Comparison of ENCODE assay signal across 24 mouse cellular contexts in genomic region chr10:99317057-99317456, GRCm38 (mm10). TPM values are rescaled to one million over a fixed set of nuclear protein-coding genes. Genes with fewer than 3 reads are reported as not detected.
DNase-seq lines count a peak whose midpoint lies in the region; ATAC-seq lines count a peak whose summit lies in the region.
"Had no signal": no experiment of that assay in that cellular context is flagged by ENCODE, and none has a peak within 500 bp of the region (broad histone marks: within the 10 kb centered on the region; RNA-seq: fewer than 3 reads in every experiment).

No protein-coding gene starts in this region.

- H3K9ac ChIP-seq in forebrain, embryonic 14.5 days (ENCODE audit: low read length) = no peak overlapping the region
- no peak overlapping the region for H3K9ac ChIP-seq in forebrain, embryonic 16.5 days (replicated peaks; ENCODE audit: low read depth, low read length)
- no peak overlapping the region for H3K9ac ChIP-seq in midbrain, embryonic 11.5 days (ENCODE audit: low read length)
- H3K9ac ChIP-seq in neural tube, embryonic 15.5 days (replicated peaks) = no peak overlapping the region
- H3K9ac ChIP-seq: embryonic facial prominence, embryonic 12.5 days; forebrain, embryonic 13.5 days; forebrain, postnatal 0 days had no signal

- H3K4me3 ChIP-seq in forebrain, embryonic 14.5 days (ENCODE audit: low read depth, low read length) = no peak overlapping the region
- no peak overlapping the region for H3K4me3 ChIP-seq in forebrain, embryonic 16.5 days (replicated peaks; ENCODE audit: low read length)
- no peak overlapping the region for H3K4me3 ChIP-seq in midbrain, embryonic 11.5 days (ENCODE audit: low read depth, low read length)
- no peak overlapping the region for H3K4me3 ChIP-seq in midbrain, embryonic 10.5 days
- no peak overlapping the region for H3K4me3 ChIP-seq in neural tube, embryonic 15.5 days (replicated peaks)
- H3K4me3 ChIP-seq: embryonic facial prominence, embryonic 10.5 days; embryonic facial prominence, embryonic 12.5 days; forebrain, embryonic 13.5 days had no signal

- no peaks in the 10 kb centered on the region for H3K9me3 ChIP-seq in forebrain, embryonic 14.5 days (replicated peaks; ENCODE audit: control insufficient read depth, low read length)
- no peaks in the 10 kb centered on the region for H3K9me3 ChIP-seq in forebrain, embryonic 16.5 days (ENCODE audit: control insufficient read depth, low read length)
- no peaks in the 10 kb centered on the region for H3K9me3 ChIP-seq in midbrain, embryonic 11.5 days (ENCODE audit: control insufficient read depth, low read length)
- H3K9me3 ChIP-seq in midbrain, embryonic 10.5 days (replicated peaks) = no peaks in the 10 kb centered on the region
- H3K9me3 ChIP-seq in neural tube, embryonic 15.5 days (replicated peaks) = no peaks in the 10 kb centered on the region
- H3K9me3 ChIP-seq: embryonic facial prominence, embryonic 10.5 days; embryonic facial prominence, embryonic 12.5 days; forebrain, embryonic 13.5 days had no signal

- no peak for ATAC-seq in forebrain, embryonic 14.5 days
- ATAC-seq in forebrain, embryonic 16.5 days = no peak
- no peak for ATAC-seq in midbrain, embryonic 11.5 days (ENCODE audit: low FRiP score)
- peak; percentile 68 for ATAC-seq in neural tube, embryonic 15.5 days (ENCODE audit: low FRiP score)
- ATAC-seq: activated CD4-positive, CD25-positive, alpha-beta regulatory T cell, adult 4 months; CD4-positive, CD25-positive, alpha-beta regulatory T cell, adult 4 months; forebrain, embryonic 13.5 days; forebrain, postnatal 0 days; Patski had no signal

- DNase-seq in forebrain, embryonic 14.5 days (ENCODE audit: low spot score) = peak; percentile 11
- peak; percentile 64 for DNase-seq in midbrain, embryonic 11.5 days (ENCODE audit: low spot score, missing footprints)
- DNase-seq in midbrain, embryonic 10.5 days (ENCODE audit: low spot score) = no peak
- no peak for DNase-seq in neural tube, embryonic 10.5 days (ENCODE audit: extremely low spot score, low spot score)
- DNase-seq: adrenal gland, adult 8-10 months; adrenal gland, postnatal 14 days; adrenal gland, postnatal 36 days; B cell, adult 2 months; cerebellum, adult 11-12 months; cerebellum, adult 2 months; cerebellum, adult 9-10 months; cerebellum, postnatal 10 days; cerebellum, postnatal 25 days; forebrain, postnatal 0 days had no signal

- H3K4me2 ChIP-seq in forebrain, embryonic 14.5 days (ENCODE audit: low read length) = no peak overlapping the region
- no peak overlapping the region for H3K4me2 ChIP-seq in forebrain, embryonic 16.5 days (ENCODE audit: low read length)
- no peak overlapping the region for H3K4me2 ChIP-seq in midbrain, embryonic 11.5 days
- no peak overlapping the region for H3K4me2 ChIP-seq in neural tube, embryonic 15.5 days
- H3K4me2 ChIP-seq: embryonic facial prominence, embryonic 12.5 days; forebrain, embryonic 13.5 days had no signal

- H3K27ac ChIP-seq in forebrain, embryonic 14.5 days (ENCODE audit: low read depth, low read length) = no peak overlapping the region
- H3K27ac ChIP-seq in forebrain, embryonic 16.5 days (ENCODE audit: low read length) = no peak overlapping the region
- no peak overlapping the region for H3K27ac ChIP-seq in midbrain, embryonic 11.5 days (ENCODE audit: low read depth, low read length)
- H3K27ac ChIP-seq in midbrain, embryonic 10.5 days (replicated peaks) = no peak overlapping the region
- no peak overlapping the region for H3K27ac ChIP-seq in neural tube, embryonic 15.5 days (replicated peaks)
- H3K27ac ChIP-seq: embryonic facial prominence, embryonic 10.5 days; embryonic facial prominence, embryonic 12.5 days; forebrain, embryonic 13.5 days had no signal

- no peaks in the 10 kb centered on the region for H3K27me3 ChIP-seq in forebrain, embryonic 14.5 days (replicated peaks; ENCODE audit: control insufficient read depth, insufficient read depth, low read length)
- H3K27me3 ChIP-seq in forebrain, embryonic 16.5 days (replicated peaks; ENCODE audit: control insufficient read depth, insufficient read depth, low read length) = no peaks in the 10 kb centered on the region
- H3K27me3 ChIP-seq in midbrain, embryonic 11.5 days (ENCODE audit: control insufficient read depth, insufficient read depth, low read length) = no peaks in the 10 kb centered on the region
- H3K27me3 ChIP-seq in midbrain, embryonic 10.5 days (ENCODE audit: low read depth, poor library complexity, severe bottlenecking) = no peaks in the 10 kb centered on the region
- H3K27me3 ChIP-seq in neural tube, embryonic 15.5 days (replicated peaks) = no peaks in the 10 kb centered on the region
- H3K27me3 ChIP-seq: CH12.LX; embryonic facial prominence, embryonic 12.5 days; forebrain, embryonic 13.5 days had no signal

- H3K4me1 ChIP-seq in forebrain, embryonic 14.5 days (ENCODE audit: control insufficient read depth, insufficient read depth, low read length) = no peaks in the 10 kb centered on the region
- H3K4me1 ChIP-seq in forebrain, embryonic 16.5 days (replicated peaks; ENCODE audit: control insufficient read depth, insufficient read depth, low read length) = no peaks in the 10 kb centered on the region
- no peaks in the 10 kb centered on the region for H3K4me1 ChIP-seq in midbrain, embryonic 11.5 days (ENCODE audit: control insufficient read depth, insufficient read depth, low read length)
- no peaks in the 10 kb centered on the region for H3K4me1 ChIP-seq in midbrain, embryonic 10.5 days
- no peaks in the 10 kb centered on the region for H3K4me1 ChIP-seq in neural tube, embryonic 15.5 days
- H3K4me1 ChIP-seq: embryonic facial prominence, embryonic 10.5 days; embryonic facial prominence, embryonic 12.5 days; forebrain, embryonic 13.5 days had no signal

- no peaks in the 10 kb centered on the region for H3K36me3 ChIP-seq in forebrain, embryonic 14.5 days (ENCODE audit: control insufficient read depth, insufficient read depth, low read length)
- no peaks in the 10 kb centered on the region for H3K36me3 ChIP-seq in forebrain, embryonic 16.5 days (ENCODE audit: control insufficient read depth, insufficient read depth)
- H3K36me3 ChIP-seq in midbrain, embryonic 11.5 days (ENCODE audit: control insufficient read depth, insufficient read depth, low read length) = no peaks in the 10 kb centered on the region
- no peaks in the 10 kb centered on the region for H3K36me3 ChIP-seq in midbrain, embryonic 10.5 days
- no peaks in the 10 kb centered on the region for H3K36me3 ChIP-seq in neural tube, embryonic 15.5 days
- H3K36me3 ChIP-seq: embryonic facial prominence, embryonic 10.5 days; embryonic facial prominence, embryonic 12.5 days; G1E had no signal

RNA-seq across cellular contexts. Expression of gene Dusp6, which starts 54.0 kb away (rescaled TPM):
- 34.1 and 40.1 TPM in 2 replicates for polyA plus RNA-seq in forebrain, embryonic 14.5 days (2014; fragmentation: Nextera tagmentation; extraction: Ambion mirVana)
- polyA plus RNA-seq in forebrain, embryonic 16.5 days (2015; fragmentation: Nextera tagmentation; extraction: Ambion mirVana) = 37.0 and 44.1 TPM in 2 replicates
- polyA plus RNA-seq in midbrain, embryonic 11.5 days (2014; fragmentation: Nextera tagmentation; extraction: Ambion mirVana) = 36.8 and 41.9 TPM in 2 replicates
- polyA plus RNA-seq in midbrain, embryonic 10.5 days (2016; fragmentation: Nextera tagmentation; extraction: Ambion mirVana) = 52.1 and 66.0 TPM in 2 replicates
- polyA plus RNA-seq in neural tube, embryonic 15.5 days (2015; fragmentation: Nextera tagmentation; extraction: Ambion mirVana) = 28.2 and 31.5 TPM in 2 replicates
- polyA plus RNA-seq: G1E had no signal

Comparison
In these comparisons a context has a peak if more than half of its experiments do, and no peak if none do; other contexts are left out.
1. DNase-seq: peak in forebrain, embryonic 14.5 days (single experiment) and midbrain, embryonic 11.5 days (single experiment); none in midbrain, embryonic 10.5 days (single experiment) and neural tube, embryonic 10.5 days (single experiment).